Mouse (Mus musculus): ENCODE data around the gene Prdm16.

The Prdm16 gene

GRCm38 (mm10) chr4:154346731-154347522, 289.7 kb downstream of the Prdm16 start:
- POLR2A ChIA-PET = interaction anchor here in 2 of 4 experiments (0.6 to 2.5 kb wide), 3 partner anchors 11 to 22 kb away, joined by 3 to 11 read pairs (median 4); no protein-coding TSS in a partner anchor
- CTCF ChIA-PET = interaction anchor here in 3 of 4 experiments (0.6 to 2.7 kb wide), 4 partner anchors 17 to 481 kb away, joined by 3 to 13 read pairs (median 8); partner anchors contain the start of gene Arhgef16 (in 1 of the 3)

GRCm38 (mm10) chr4:154336650-154337049, 300.0 kb downstream of the Prdm16 start:
- CTCF ChIA-PET = interaction anchor here (0.7 to 1.4 kb wide), 6 partner anchors 35 to 722 kb away, joined by 3 to 4 read pairs (median 3); no protein-coding TSS in a partner anchor
- POLR2A ChIA-PET = interaction anchor here (0.6 to 1.2 kb wide), 8 partner anchors 12 to 684 kb away, joined by 3 to 4 read pairs (median 4); no protein-coding TSS in a partner anchor

GRCm38 (mm10) chr4:154335761-154336160, 300.9 kb downstream of the Prdm16 start, which contains the start of gene B230104I21Rik:
B230104I21Rik (plus strand) TSS chr4:154336127.
- POLR2A ChIA-PET = interaction anchor here in 2 of 4 experiments (0.9 to 1.2 kb wide), 2 partner anchors 22 to 40 kb away, joined by 3 read pairs; no protein-coding TSS in a partner anchor
- CTCF ChIA-PET = interaction anchor here in 2 of 4 experiments (0.6 to 0.7 kb wide), 2 partner anchors 36 to 175 kb away, joined by 3 to 5 read pairs; partner anchors contain the start of gene Tprgl (in 1 of the 2)

GRCm38 (mm10) chr4:154334699-154335402, 301.8 kb downstream of the Prdm16 start:
- ChIA-PET CTCF (interaction anchor here in 2 of 4 experiments (0.6 kb wide), 2 partner anchors 274 to 463 kb away, joined by 3 to 11 read pairs; no protein-coding TSS in a partner anchor), POLR2A (interaction anchor here in 2 of 4 experiments (0.9 to 1.1 kb wide), 3 partner anchors 10 to 82 kb away, joined by 3 read pairs; no protein-coding TSS in a partner anchor)

- POLR2A ChIA-PET = interaction anchor here in 1 of 4 experiments (1.2 kb wide), 1 partner anchor 26 kb away, joined by 3 read pairs; no protein-coding TSS in a partner anchor
- CTCF ChIA-PET = no interaction called here
Measured at GRCm38 (mm10) chr4:154333300-154333699, 303.4 kb downstream of the Prdm16 start.

GRCm38 (mm10) chr4:154331271-154331670, 305.4 kb downstream of the Prdm16 start:
- ChIA-PET CTCF (interaction anchor here (0.6 to 2.1 kb wide), 9 partner anchors 27 to 771 kb away, joined by 3 to 5 read pairs (median 4); no protein-coding TSS in a partner anchor), POLR2A (interaction anchor here in 1 of 4 experiments (0.9 to 1.4 kb wide), 2 partner anchors 28 to 30 kb away, joined by 4 to 5 read pairs; partner anchors contain the start of gene Arhgef16)

GRCm38 (mm10) chr4:154330001-154330400, 306.7 kb downstream of the Prdm16 start:
- ChIA-PET CTCF (interaction anchor here (0.5 to 2.6 kb wide), 30 partner anchors 17 to 500 kb away, joined by 3 to 19 read pairs (median 6); partner anchors contain the start of gene Arhgef16 (in 1 of the 4)), POLR2A (interaction anchor here in 2 of 4 experiments (0.6 to 2.0 kb wide), 6 partner anchors 25 to 425 kb away, joined by 3 to 11 read pairs (median 4); no protein-coding TSS in a partner anchor)

GRCm38 (mm10) chr4:154328836-154329235, 307.8 kb downstream of the Prdm16 start:
- POLR2A ChIA-PET = interaction anchor here in 3 of 4 experiments (0.5 to 2.0 kb wide), 21 partner anchors 12 to 482 kb away, joined by 3 to 11 read pairs (median 3); no protein-coding TSS in a partner anchor
- CTCF ChIA-PET = interaction anchor here (0.5 to 2.6 kb wide), 108 partner anchors 11 to 737 kb away, joined by 3 to 19 read pairs (median 4); partner anchors contain the start of genes Arhgef16 (in 3 of the 4), Ttc34 (in 2 of the 4) and Lrrc47 (in 1 of the 4)

- ChIA-PET CTCF (interaction anchor here (0.6 to 2.6 kb wide), 93 partner anchors 11 to 737 kb away, joined by 3 to 19 read pairs (median 4); partner anchors contain the start of genes Arhgef16 (in 3 of the 4), Ttc34 (in 2 of the 4) and Lrrc47 (in 1 of the 4)), POLR2A (interaction anchor here in 3 of 4 experiments (0.5 to 2.0 kb wide), 18 partner anchors 11 to 482 kb away, joined by 3 to 11 read pairs (median 3); no protein-coding TSS in a partner anchor)
Measured at GRCm38 (mm10) chr4:154328431-154328830, 308.2 kb downstream of the Prdm16 start.

GRCm38 (mm10) chr4:154325410-154325809, 311.3 kb downstream of the Prdm16 start:
- POLR2A ChIA-PET = interaction anchor here in 1 of 4 experiments (0.9 kb wide), 1 partner anchor 10 kb away, joined by 4 read pairs; no protein-coding TSS in a partner anchor
- CTCF ChIA-PET = interaction anchor here in 1 of 4 experiments (0.6 to 1.0 kb wide), 2 partner anchors 424 to 453 kb away, joined by 3 read pairs; no protein-coding TSS in a partner anchor

- CTCF ChIA-PET = interaction anchor here in 2 of 4 experiments (0.6 kb wide), 2 partner anchors 12 to 828 kb away, joined by 3 to 6 read pairs; partner anchors contain the start of gene Arhgef16 (in 1 of the 2)
Measured at GRCm38 (mm10) chr4:154313622-154313967, 323.1 kb downstream of the Prdm16 start.

GRCm38 (mm10) chr4:154312935-154313621, 323.6 kb downstream of the Prdm16 start:
- POLR2A ChIA-PET = no interaction called here

More at GRCm38 (mm10) chr4:154313622-154313967, 323.1 kb downstream of the Prdm16 start:
- POLR2A ChIA-PET = no interaction called here

GRCm38 (mm10) chr4:154312143-154312812, 324.4 kb downstream of the Prdm16 start:
- CTCF ChIA-PET = no interaction called here
- POLR2A ChIA-PET = no interaction called here

More at GRCm38 (mm10) chr4:154312935-154313621, 323.6 kb downstream of the Prdm16 start:
- CTCF ChIA-PET = interaction anchor here in 2 of 4 experiments (0.6 kb wide), 2 partner anchors 12 to 827 kb away, joined by 3 to 6 read pairs; partner anchors contain the start of gene Arhgef16 (in 1 of the 2)

GRCm38 (mm10) chr4:154310576-154311262, 326.0 kb downstream of the Prdm16 start:
- ChIA-PET CTCF (interaction anchor here in 2 of 4 experiments (0.9 to 1.0 kb wide), 3 partner anchors 9 to 18 kb away, joined by 3 read pairs; partner anchors contain the start of gene Arhgef16 (in 2 of the 2)), POLR2A (no interaction called here)

- ChIA-PET CTCF (no interaction called here), POLR2A (interaction anchor here in 1 of 4 experiments (0.7 to 1.3 kb wide), 3 partner anchors 8 to 10 kb away, joined by 3 read pairs; partner anchors contain the start of gene Arhgef16)
Measured at GRCm38 (mm10) chr4:154309131-154309530, 327.5 kb downstream of the Prdm16 start.

- ChIA-PET POLR2A (interaction anchor here in 3 of 4 experiments (0.6 to 1.5 kb wide), 10 partner anchors 8 to 411 kb away, joined by 3 to 5 read pairs (median 3); partner anchors contain the start of genes Lrrc47 (in 1 of the 3) and Tprgl (in 1 of the 3)), CTCF (interaction anchor here (0.5 to 2.2 kb wide), 80 partner anchors 9 to 1824 kb away, joined by 3 to 22 read pairs (median 4); partner anchors contain the start of genes Kcnab2 (in 1 of the 4), Megf6 (in 1 of the 4), Smim1 (in 1 of the 4) and Tprgl (in 1 of the 4))
Measured at GRCm38 (mm10) chr4:154301466-154301881, 335.2 kb downstream of the Prdm16 start, which contains the start of gene Arhgef16. Arhgef16 (minus strand) TSS chr4:154301676.

All from embryonic stem cell, embryonic (primary cell).